Mouse (Mus musculus) monocyte, adult 5-6 weeks (primary cell): Measurements from ENCODE around the gene Chchd4. TPM values are rescaled to one million over a fixed set of nuclear protein-coding genes. Genes with fewer than 3 reads are reported as not detected.

Source experiments
- ATAC-seq: fragments of 153-309, 156-312 bp; replicated peaks from 2 replicates; pipeline ENCODE4 v1.8.0; 2017; ENCODE audit warnings: mild to moderate bottlenecking; ENCODE audit not compliant: low TSS enrichment, insufficient number of reproducible peaks, severe bottlenecking, poor library complexity, low FRiP score
- total RNA-seq: library from RNA; stranded (forward); fragments of 200-1000, 200-491, 200-594 nt; gene quantifications from 3 replicates; pipeline ENCODE4 v1.2.3, GENCODE M21; 2017

The Chchd4 gene
- total RNA-seq = 3.8 to 6.3 TPM (median 6.2 TPM) in 3 replicates

GRCm38 (mm10) chr6:91472868-91473804 lies at the start of gene Chchd4, which contains the start of gene Tmem43:
Chchd4 (minus strand) TSS chr6:91473546.
Tmem43 (plus strand) TSS chr6:91473703.
- peak; percentile 90 for ATAC-seq

- no peak for ATAC-seq
Measured at GRCm38 (mm10) chr6:91522816-91523215, 49.5 kb upstream of the Chchd4 start.

GRCm38 (mm10) chr6:91518454-91519020 lies 45.2 kb upstream of the Chchd4 start:
- no peak for ATAC-seq

- peak; percentile 95 for ATAC-seq
Measured at GRCm38 (mm10) chr6:91515545-91516449, 42.5 kb upstream of the Chchd4 start, which contains the start of the genes Xpc and Lsm3. Xpc (minus strand) TSS chr6:91515888. Lsm3 (plus strand) TSS chr6:91515928.

GRCm38 (mm10) chr6:91514737-91515362 lies 41.5 kb upstream of the Chchd4 start:
- no peak for ATAC-seq

- ATAC-seq = no peak
Measured at GRCm38 (mm10) chr6:91514135-91514534, 40.8 kb upstream of the Chchd4 start.

- no peak for ATAC-seq
Measured at GRCm38 (mm10) chr6:91510211-91510610, 36.9 kb upstream of the Chchd4 start.

- ATAC-seq = peak; percentile 62
Measured at GRCm38 (mm10) chr6:91509326-91509725, 36.0 kb upstream of the Chchd4 start.

- no peak for ATAC-seq
Measured at GRCm38 (mm10) chr6:91508041-91508440, 34.7 kb upstream of the Chchd4 start.

GRCm38 (mm10) chr6:91506036-91506435 lies 32.7 kb upstream of the Chchd4 start:
- peak; percentile 87 for ATAC-seq

GRCm38 (mm10) chr6:91503302-91503701 lies 30.0 kb upstream of the Chchd4 start:
- no peak for ATAC-seq

GRCm38 (mm10) chr6:91494526-91494925 lies 21.2 kb upstream of the Chchd4 start:
- no peak for ATAC-seq

GRCm38 (mm10) chr6:91493053-91493452 lies 19.7 kb upstream of the Chchd4 start:
- no peak for ATAC-seq

GRCm38 (mm10) chr6:91491004-91491403 lies 17.7 kb upstream of the Chchd4 start:
- no peak for ATAC-seq

- no peak for ATAC-seq
Measured at GRCm38 (mm10) chr6:91489872-91490271, 16.5 kb upstream of the Chchd4 start.

GRCm38 (mm10) chr6:91488496-91489212 lies 15.3 kb upstream of the Chchd4 start:
- ATAC-seq = peak; percentile 55

GRCm38 (mm10) chr6:91486736-91487453 lies 13.5 kb upstream of the Chchd4 start:
- ATAC-seq = no peak
